Mouse (Mus musculus) embryonic facial prominence, embryonic 10.5 days (tissue): ENCODE results near the gene Spaca7. TPM values are rescaled to one million over a fixed set of nuclear protein-coding genes. Genes with fewer than 3 reads are reported as not detected.

Source experiments
- DNase-seq: peaks from one replicate; pipeline ENCODE4 v3.0.0-alpha.2; 2017; ENCODE audit warnings: low spot score
- H3K27ac ChIP-seq: fragments of 300-500 bp; sonication (generic); replicated peaks from 2 replicates; pipeline ENCODE4 v1.5.1; 2016; ENCODE audit warnings: mild to moderate bottlenecking
- H3K27me3 ChIP-seq: fragments of 300-500 bp; sonication (generic); replicated peaks from 2 replicates; pipeline ENCODE4 v1.6.1; 2016; ENCODE audit warnings: low read depth, mild to moderate bottlenecking; ENCODE audit not compliant: poor library complexity, severe bottlenecking
- H3K36me3 ChIP-seq: fragments of 300-500 bp; sonication (generic); replicated peaks from 2 replicates; pipeline ENCODE4 v1.6.1; 2016; ENCODE audit warnings: mild to moderate bottlenecking, moderate library complexity
- H3K4me1 ChIP-seq: fragments of 300-500 bp; sonication (generic); 2 replicates; pipeline ENCODE4 v1.6.1; 2016
- H3K4me3 ChIP-seq: fragments of 300-500 bp; sonication (generic); 2 replicates; pipeline ENCODE4 v1.5.1; 2016; ENCODE audit warnings: mild to moderate bottlenecking, moderate library complexity
- H3K9me3 ChIP-seq: fragments of 300-500 bp; sonication (generic); 2 replicates; pipeline ENCODE4 v1.6.1; 2016; ENCODE audit warnings: mild to moderate bottlenecking
- WGBS: fragments of 180-500 bp; shearing (Covaris S2); methylation state at CpG from one replicate; pipeline ENCODE4 v1.1.7; 2016; 5-methylcytosine and 5-hydroxymethylcytosine counted together
- polyA plus RNA-seq: library from polyadenylated mRNA; unstranded; fragments of >200 nt; fragmentation: Nextera tagmentation; extraction: Ambion mirVana; gene quantifications from 2 replicates; pipeline ENCODE4 v1.2.1, GENCODE M21; 2016

Gene Spaca7
- not detected in 2 replicates for polyA plus RNA-seq

GRCm38 (mm10) chr8:12572814-12573534, at the start of gene Spaca7:
TSS of gene Spaca7 (plus strand) at chr8:12573029.
- no peak for DNase-seq
- Histone ChIP-seq H3K4me3 (no peak within 1 kb of the TSS), H3K27ac (no peak within 1 kb of the TSS), H3K36me3 (no peaks in the 10 kb centered on the region), H3K27me3 (peaks cover 45% of the 10 kb centered on the region), H3K4me1 (0 out of 2 replicates have a peak, but pooled peaks cover 3% of the 10 kb centered on the region), H3K9me3 (no peaks in the 10 kb centered on the region)
- WGBS, result 70% methylated on average over 14 of the region's 14 CpGs

GRCm38 (mm10) chr8:12524279-12524678, 48.5 kb upstream of the Spaca7 start:
- WGBS, result 20% methylated on average over 1 of the region's 1 CpGs
- H3K4me3 ChIP-seq, result no peak overlapping the region
- DNase-seq, result no peak
- H3K9me3 ChIP-seq, result peaks cover 3% of the 10 kb centered on the region; the same call in 1 of the 2 replicates
- no peaks in the 10 kb centered on the region for H3K36me3 ChIP-seq
- H3K4me1 ChIP-seq, result peaks cover 9% of the 10 kb centered on the region
- H3K27me3 ChIP-seq, result peaks cover 22% of the 10 kb centered on the region
- H3K27ac ChIP-seq, result no peak overlapping the region

GRCm38 (mm10) chr8:12528659-12529058, 44.2 kb upstream of the Spaca7 start:
- DNase-seq, result no peak
- Histone ChIP-seq H3K4me1 (peaks cover 9% of the 10 kb centered on the region), H3K36me3 (no peaks in the 10 kb centered on the region), H3K27ac (no peak overlapping the region), H3K27me3 (peaks cover 14% of the 10 kb centered on the region), H3K4me3 (no peak overlapping the region), H3K9me3 (no peaks in the 10 kb centered on the region)
- WGBS, result 72% methylated on average over 2 of the region's 2 CpGs

GRCm38 (mm10) chr8:12535617-12536016, 37.2 kb upstream of the Spaca7 start:
- no peak for DNase-seq
- no peak overlapping the region for H3K4me3 ChIP-seq
- 89% methylated on average over 9 of the region's 9 CpGs for WGBS

GRCm38 (mm10) chr8:12536306-12536705, 36.5 kb upstream of the Spaca7 start:
- Histone ChIP-seq H3K27ac (no peak overlapping the region), H3K4me1 (no peaks in the 10 kb centered on the region), H3K4me3 (no peak overlapping the region), H3K9me3 (no peaks in the 10 kb centered on the region), H3K27me3 (peaks cover 10% of the 10 kb centered on the region; the same call in 1 of the 2 replicates), H3K36me3 (no peaks in the 10 kb centered on the region)
- WGBS, result 89% methylated on average over 7 of the region's 7 CpGs
- no peak for DNase-seq

More at GRCm38 (mm10) chr8:12535617-12536016, 37.2 kb upstream of the Spaca7 start:
- H3K4me1 ChIP-seq, result no peaks in the 10 kb centered on the region
- no peaks in the 10 kb centered on the region for H3K36me3 ChIP-seq
- H3K9me3 ChIP-seq, result no peaks in the 10 kb centered on the region
- no peak overlapping the region for H3K27ac ChIP-seq
- peaks cover 10% of the 10 kb centered on the region; the same call in 1 of the 2 replicates for H3K27me3 ChIP-seq

GRCm38 (mm10) chr8:12545236-12545635, 27.6 kb upstream of the Spaca7 start:
- no peaks in the 10 kb centered on the region for H3K36me3 ChIP-seq
- no peak overlapping the region for H3K27ac ChIP-seq
- DNase-seq, result no peak
- H3K4me3 ChIP-seq, result no peak overlapping the region
- peaks cover 61% of the 10 kb centered on the region for H3K27me3 ChIP-seq
- peaks cover 31% of the 10 kb centered on the region for H3K4me1 ChIP-seq
- 54% methylated on average over 4 of the region's 4 CpGs for WGBS
- no peaks in the 10 kb centered on the region for H3K9me3 ChIP-seq

- H3K9me3 ChIP-seq, result no peaks in the 10 kb centered on the region
- H3K27me3 ChIP-seq, result peaks cover 61% of the 10 kb centered on the region
- DNase-seq, result no peak
- no peak overlapping the region for H3K27ac ChIP-seq
- H3K4me1 ChIP-seq, result peaks cover 31% of the 10 kb centered on the region
- no peaks in the 10 kb centered on the region for H3K36me3 ChIP-seq
- no peak overlapping the region for H3K4me3 ChIP-seq
- WGBS, result 64% methylated on average over 4 of the region's 4 CpGs
These were observed 27.2 kb upstream of the Spaca7 start for GRCm38 (mm10) chr8:12545671-12546070.

GRCm38 (mm10) chr8:12547466-12548220, 25.2 kb upstream of the Spaca7 start:
- Histone ChIP-seq H3K4me3 (no peak overlapping the region), H3K27ac (peak overlapping the region; percentile 5)
- 48% methylated on average over 7 of the region's 7 CpGs for WGBS

GRCm38 (mm10) chr8:12548255-12548654, 24.6 kb upstream of the Spaca7 start:
- H3K27me3 ChIP-seq, result peaks cover 60% of the 10 kb centered on the region
- DNase-seq, result peak; percentile 77
- no peaks in the 10 kb centered on the region for H3K36me3 ChIP-seq
- H3K4me1 ChIP-seq, result peaks cover 31% of the 10 kb centered on the region
- H3K27ac ChIP-seq, result no peak overlapping the region
- H3K9me3 ChIP-seq, result 0 out of 2 replicates have a peak, but pooled peaks cover 8% of the 10 kb centered on the region
- no peak overlapping the region; the same call in 1 of the 2 replicates for H3K4me3 ChIP-seq
- under 1% methylated on average over 15 of the region's 15 CpGs for WGBS

More at GRCm38 (mm10) chr8:12547466-12548220, 25.2 kb upstream of the Spaca7 start:
- H3K36me3 ChIP-seq, result no peaks in the 10 kb centered on the region
- H3K27me3 ChIP-seq, result peaks cover 58% of the 10 kb centered on the region
- 0 out of 2 replicates have a peak, but pooled peaks cover 8% of the 10 kb centered on the region for H3K9me3 ChIP-seq
- H3K4me1 ChIP-seq, result peaks cover 31% of the 10 kb centered on the region
- no peak for DNase-seq

- WGBS, result 37% methylated on average over 5 of the region's 5 CpGs
- DNase-seq, result no peak
- peaks cover 63% of the 10 kb centered on the region for H3K27me3 ChIP-seq
- H3K36me3 ChIP-seq, result no peaks in the 10 kb centered on the region
- peak overlapping the region; percentile 49 for H3K27ac ChIP-seq
- H3K9me3 ChIP-seq, result 0 out of 2 replicates have a peak, but pooled peaks cover 8% of the 10 kb centered on the region
- H3K4me3 ChIP-seq, result no peak overlapping the region
- H3K4me1 ChIP-seq, result peaks cover 31% of the 10 kb centered on the region
These were observed 24.1 kb upstream of the Spaca7 start for GRCm38 (mm10) chr8:12548680-12549079.

GRCm38 (mm10) chr8:12555515-12556145, 17.2 kb upstream of the Spaca7 start:
- H3K4me3 ChIP-seq, result no peak overlapping the region
- peaks cover 14% of the 10 kb centered on the region for H3K4me1 ChIP-seq
- no peaks in the 10 kb centered on the region for H3K36me3 ChIP-seq
- no peak overlapping the region for H3K27ac ChIP-seq
- H3K27me3 ChIP-seq, result peaks cover 75% of the 10 kb centered on the region
- WGBS, result 46% methylated on average over 15 of the region's 15 CpGs
- DNase-seq, result peak; percentile 35
- H3K9me3 ChIP-seq, result 0 out of 2 replicates have a peak, but pooled peaks cover 8% of the 10 kb centered on the region

GRCm38 (mm10) chr8:12558786-12559185, 14.0 kb upstream of the Spaca7 start:
- Histone ChIP-seq H3K9me3 (no peaks in the 10 kb centered on the region), H3K36me3 (no peaks in the 10 kb centered on the region), H3K27ac (no peak overlapping the region), H3K4me3 (no peak overlapping the region), H3K27me3 (peaks cover 91% of the 10 kb centered on the region), H3K4me1 (peaks cover 18% of the 10 kb centered on the region)
- WGBS, result 80% methylated on average over 3 of the region's 3 CpGs
- no peak for DNase-seq
